Mouse (Mus musculus) ES-E14 (cell line): ENCODE measurements around the gene Piwil4. TPM values are rescaled to one million over a fixed set of nuclear protein-coding genes. Genes with fewer than 3 reads are reported as not detected.

Source experiments
- DNase-seq: peaks from one replicate; pipeline ENCODE4 v3.0.0-alpha.2; 2013; ENCODE audit warnings: low read depth, low spot score
- H3K27ac ChIP-seq: 2 replicates; pipeline ENCODE4 v1.5.1; 2012; ENCODE audit warnings: low read depth, mild to moderate bottlenecking, low read length, moderate library complexity, mixed read lengths; ENCODE audit not compliant: poor library complexity, insufficient read depth, severe bottlenecking
- H3K36me3 ChIP-seq: 2 replicates; pipeline ENCODE4 v1.6.1; 2012; ENCODE audit warnings: mild to moderate bottlenecking, low read length, moderate library complexity, mixed read lengths; ENCODE audit not compliant: control insufficient read depth, poor library complexity, insufficient read depth, severe bottlenecking
- H3K4me1 ChIP-seq, 2 experiments: fragments of 150-350 bp in 1 of 2; sonication (generic) in 1 of 2; 2 replicates each; pipeline ENCODE4 v1.6.1; 2012; ENCODE audit warnings: low read length in 2 of 2, mild to moderate bottlenecking in 1 of 2, mixed read lengths in 1 of 2; ENCODE audit not compliant: control insufficient read depth in 2 of 2, insufficient read depth in 2 of 2, poor library complexity in 1 of 2
- H3K4me3 ChIP-seq, 2 experiments: fragments of 150-350 bp in 1 of 2; sonication (generic) in 1 of 2; 2 replicates each; pipeline ENCODE4 v1.5.1; 2012; ENCODE audit warnings: low read length in 2 of 2, low read depth in 1 of 2, mild to moderate bottlenecking in 1 of 2, mixed read lengths in 1 of 2; ENCODE audit not compliant: insufficient read depth in 1 of 2, poor library complexity in 1 of 2, severe bottlenecking in 1 of 2
- H3K9ac ChIP-seq: 2 replicates; pipeline ENCODE4 v1.6.1; 2012; ENCODE audit warnings: low read depth, mild to moderate bottlenecking, low read length, mixed read lengths; ENCODE audit not compliant: poor library complexity, insufficient read depth, severe bottlenecking
- H3K9me3 ChIP-seq: fragments of 150-350 bp; sonication (generic); 2 replicates; pipeline ENCODE4 v1.6.1; 2012; ENCODE audit warnings: low read depth, mild to moderate bottlenecking, low read length; ENCODE audit not compliant: control insufficient read depth, insufficient read depth
- CHD2 ChIP-seq: IDR thresholded peaks from 2 replicates; pipeline ENCODE4 v1.6.1; 2014; ENCODE audit warnings: mild to moderate bottlenecking, low read depth, low read length, inconsistent platforms
- HCFC1 ChIP-seq: IDR thresholded peaks from 2 replicates; pipeline ENCODE4 v1.6.1; 2012; ENCODE audit warnings: low read length, inconsistent platforms, borderline replicate concordance; ENCODE audit not compliant: insufficient read depth
- MAFK ChIP-seq: IDR thresholded peaks from 2 replicates; pipeline ENCODE4 v1.6.1; 2014; ENCODE audit warnings: mild to moderate bottlenecking, low read depth, low read length, inconsistent platforms; ENCODE audit not compliant: insufficient read depth
- ZC3H11A ChIP-seq: IDR thresholded peaks from 2 replicates; pipeline ENCODE4 v1.6.1; 2012; ENCODE audit warnings: low read depth, mild to moderate bottlenecking, inconsistent platforms, low read length, borderline replicate concordance
- ZNF384 ChIP-seq: IDR thresholded peaks from 2 replicates; pipeline ENCODE4 v1.6.1; 2012; ENCODE audit warnings: low read depth, low read length, inconsistent platforms
- in situ Hi-C, 2 experiments: fragments of 600-800 bp; cut with MboI; formaldehyde crosslinking; loops; one replicate each; pipeline ENCODE4 v1.15.1; 2025; ENCODE audit warnings: low sequenced_read_pairs in 2 of 2, inconsistent platforms in 1 of 2; ENCODE audit not compliant: unreplicated experiment in 2 of 2
- total RNA-seq: library from RNA; depleted of rRNA; stranded (reverse); fragments of 300-350 nt; gene quantifications from 2 replicates; pipeline ENCODE4 v1.2.3, GENCODE M21; 2012

Gene Piwil4
- total RNA-seq, 1 experiment = 2.7 TPM

- Histone ChIP-seq H3K36me3 (no peaks in the 10 kb centered on the region), H3K27ac (no peak overlapping the region), H3K9ac (no peak overlapping the region), H3K4me3 (no peak overlapping the region), H3K4me1 (peaks cover 0 to 2% of the 10 kb centered on the region in 2 experiments; a peak in 3 of 4 replicates), H3K9me3 (no peaks in the 10 kb centered on the region)
- in situ Hi-C loops = no loop called here
- TF ChIP-seq MAFK = no peak
- TF ChIP-seq HCFC1 = no peak
- no peak for TF ChIP-seq ZNF384
- TF ChIP-seq ZC3H11A = no peak
- no peak for TF ChIP-seq CHD2
- no peak for DNase-seq
Observed at GRCm38 (mm10) chr9:14773813-14774212, 33.3 kb upstream of the Piwil4 start.

GRCm38 (mm10) chr9:14772074-14772473, 31.5 kb upstream of the Piwil4 start:
- no peak overlapping the region for H3K27ac ChIP-seq
- no peak overlapping the region for H3K4me3 ChIP-seq
- H3K36me3 ChIP-seq = no peaks in the 10 kb centered on the region
- DNase-seq = no peak
- H3K4me1 ChIP-seq = no peaks in the 10 kb centered on the region; a peak in 1 of 4 replicates
- in situ Hi-C loops = no loop called here
- TF ChIP-seq CHD2 (no peak), HCFC1 (no peak), ZC3H11A (no peak), MAFK (no peak), ZNF384 (no peak)
- no peaks in the 10 kb centered on the region for H3K9me3 ChIP-seq
- no peak overlapping the region for H3K9ac ChIP-seq

DNA sequence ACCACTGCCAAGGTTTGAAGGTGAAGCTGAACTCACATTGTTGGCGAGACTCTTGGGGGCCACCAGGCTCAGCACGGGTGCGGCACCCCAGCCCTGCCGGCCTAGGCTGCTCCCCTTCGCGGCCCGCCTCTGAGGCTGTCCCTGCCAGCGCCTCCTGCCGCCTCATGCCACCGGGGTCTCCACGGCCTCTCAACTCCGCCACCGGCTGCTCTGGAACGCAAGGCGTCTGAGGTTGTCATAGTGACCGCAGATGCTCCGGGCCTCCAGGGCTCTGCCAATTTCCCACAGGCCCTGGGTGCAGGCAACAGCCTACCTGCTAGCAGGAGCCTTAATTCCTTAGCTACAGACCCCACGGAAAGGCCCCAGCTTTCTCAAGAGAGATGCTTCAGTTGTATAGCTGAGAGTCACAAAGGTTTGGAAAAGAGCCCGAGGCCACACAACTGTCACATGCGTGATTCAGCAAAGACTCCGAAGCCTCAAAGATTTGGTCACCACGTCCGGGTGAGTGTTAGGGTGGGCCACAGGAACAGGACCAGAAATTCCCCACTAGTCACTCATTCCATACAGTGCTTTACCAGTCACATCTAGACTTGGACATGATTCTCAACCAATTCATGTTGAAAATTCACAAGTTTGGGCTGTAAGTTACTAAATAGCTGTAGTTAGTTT, 30.4 kb upstream of the Piwil4 start, which contains the start of gene 1700012B09Rik:
TSS of gene 1700012B09Rik (minus strand) at position 228 of the 669 bp plus-strand sequence.
- TF ChIP-seq HCFC1 (no peak), ZC3H11A (no peak), MAFK (no peak), CHD2 (no peak), ZNF384 (no peak)
- H3K4me3 ChIP-seq = peak within 1 kb of the TSS in 1 of 2 experiments; percentile 51; a peak in 2 of 4 replicates
- no peaks in the 10 kb centered on the region for H3K36me3 ChIP-seq
- H3K27ac ChIP-seq = no peak within 1 kb of the TSS
- H3K9ac ChIP-seq = peak within 1 kb of the TSS; percentile 49
- DNase-seq = no peak
- H3K4me1 ChIP-seq = no peaks in the 10 kb centered on the region; a peak in 1 of 4 replicates
- no peaks in the 10 kb centered on the region for H3K9me3 ChIP-seq
- in situ Hi-C loops = no loop called here

- Histone ChIP-seq H3K9ac (no peak overlapping the region), H3K27ac (no peak overlapping the region), H3K4me1 (no peaks in the 10 kb centered on the region; a peak in 1 of 4 replicates), H3K36me3 (no peaks in the 10 kb centered on the region), H3K4me3 (no peak overlapping the region), H3K9me3 (no peaks in the 10 kb centered on the region)
- in situ Hi-C loops = no loop called here
- TF ChIP-seq ZNF384 = no peak
- no peak for TF ChIP-seq ZC3H11A
- TF ChIP-seq HCFC1 = no peak
- TF ChIP-seq CHD2 = no peak
- no peak for TF ChIP-seq MAFK
- DNase-seq = no peak
Observed at GRCm38 (mm10) chr9:14769811-14770210, 29.3 kb upstream of the Piwil4 start.

GRCm38 (mm10) chr9:14764765-14765164, 24.2 kb upstream of the Piwil4 start:
- Histone ChIP-seq H3K4me1 (no peaks in the 10 kb centered on the region), H3K36me3 (no peaks in the 10 kb centered on the region), H3K4me3 (no peak overlapping the region), H3K9ac (no peak overlapping the region), H3K9me3 (no peaks in the 10 kb centered on the region), H3K27ac (no peak overlapping the region)
- in situ Hi-C loops = no loop called here
- peak; percentile 42; the same call in 1 of the 2 replicates for TF ChIP-seq ZC3H11A
- TF ChIP-seq HCFC1 = no peak
- no peak for DNase-seq
